Mouse (Mus musculus) 3T3-L1 (cell line): ENCODE data around the gene Slc30a5.
"Not testable (repeated sequence)": the region's sequence is repeated elsewhere in the genome, so short reads cannot be mapped to it uniquely, and the experiment has no call there.

Source experiments
- DNase-seq: peaks from one replicate; pipeline ENCODE4 v3.0.0-alpha.2; 2015; ENCODE audit warnings: low read depth, low spot score

Gene Slc30a5

DNA sequence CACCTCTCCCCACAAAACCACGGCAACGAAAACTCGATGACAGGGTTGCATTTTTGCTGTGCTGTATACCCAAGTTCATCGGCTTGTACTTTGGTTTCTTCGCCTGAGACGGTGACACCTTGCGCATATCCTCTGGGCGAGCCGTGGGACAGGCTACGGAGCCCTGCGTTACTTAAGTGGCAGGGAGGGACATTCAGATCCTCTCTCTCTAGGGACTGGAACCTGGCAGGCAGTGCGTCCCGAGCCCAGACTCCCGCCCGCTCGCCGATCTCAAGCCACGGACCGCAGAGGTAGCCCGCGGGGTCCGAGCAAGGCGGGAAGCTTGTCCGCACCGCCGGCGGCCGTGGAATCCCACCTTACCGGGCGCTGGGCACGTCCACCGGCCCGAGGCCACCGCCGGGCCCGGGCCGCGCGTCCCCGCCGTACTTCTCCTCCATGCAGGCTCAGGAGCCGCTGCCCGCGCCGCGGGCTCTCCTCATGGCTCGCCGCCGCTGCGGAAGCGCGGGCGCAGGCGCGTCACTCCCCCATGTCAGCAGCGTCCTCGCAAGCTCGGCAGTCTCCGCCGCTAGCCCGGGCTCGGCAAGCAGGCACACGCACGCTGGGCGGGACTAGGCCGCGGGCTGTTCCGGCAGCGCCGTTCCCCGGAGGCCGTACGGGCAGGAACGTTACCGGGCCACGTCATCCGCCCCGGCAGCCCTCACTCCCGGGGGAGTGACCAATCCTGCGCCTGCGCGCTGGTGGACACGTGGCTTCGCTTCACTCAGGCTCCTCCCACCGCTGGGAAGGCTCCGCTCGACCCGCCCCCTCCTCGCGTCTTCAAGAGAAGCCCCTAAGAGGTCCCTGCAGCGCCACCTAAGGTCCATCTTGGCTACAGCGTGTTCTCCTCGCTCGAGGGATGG is at the start of gene Slc30a5:
Slc30a5 (minus strand) TSS at position 687 of the 899 bp plus-strand sequence.
- DNase-seq = peak; percentile 99

DNA sequence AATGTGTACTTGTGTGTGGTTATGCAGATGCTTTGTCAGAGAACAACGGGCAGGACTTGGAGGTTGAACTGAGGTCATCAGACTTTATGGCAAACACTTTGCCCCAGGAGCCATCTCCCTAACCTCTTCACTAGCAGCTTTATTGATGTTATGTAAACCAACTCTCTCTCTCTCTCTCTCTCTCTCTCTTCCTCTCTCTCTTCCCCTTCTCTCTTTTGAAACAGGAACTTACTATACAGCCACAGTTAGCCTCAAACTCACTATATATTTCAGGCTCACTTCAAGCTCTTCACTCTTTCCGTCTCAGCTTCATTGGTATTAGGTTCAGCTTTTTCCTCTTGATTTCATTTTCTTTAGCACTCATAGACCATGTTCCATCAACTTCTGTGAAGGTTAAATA is 48.7 kb upstream of the Slc30a5 start:
- DNase-seq = no peak

DNA sequence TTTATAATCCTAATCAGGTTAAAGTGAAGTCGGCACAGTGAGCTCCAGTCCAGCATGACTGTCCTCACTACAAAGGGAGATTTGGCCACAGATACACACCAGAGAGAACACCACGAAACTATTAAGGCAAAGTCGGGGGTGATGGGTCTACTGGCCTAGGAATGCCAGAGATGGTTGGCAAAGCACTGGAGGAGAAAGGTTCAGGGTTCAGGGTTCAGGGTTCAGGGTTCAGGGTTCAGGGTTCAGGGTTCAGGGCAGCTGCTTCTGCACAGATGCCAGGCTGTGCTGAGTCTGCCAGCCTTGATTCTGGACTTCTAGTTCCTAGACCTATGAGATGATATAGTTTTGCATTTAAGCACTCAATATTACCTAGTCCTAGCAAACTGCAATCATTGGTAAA is 46.6 kb upstream of the Slc30a5 start:
- DNase-seq = no peak

DNA sequence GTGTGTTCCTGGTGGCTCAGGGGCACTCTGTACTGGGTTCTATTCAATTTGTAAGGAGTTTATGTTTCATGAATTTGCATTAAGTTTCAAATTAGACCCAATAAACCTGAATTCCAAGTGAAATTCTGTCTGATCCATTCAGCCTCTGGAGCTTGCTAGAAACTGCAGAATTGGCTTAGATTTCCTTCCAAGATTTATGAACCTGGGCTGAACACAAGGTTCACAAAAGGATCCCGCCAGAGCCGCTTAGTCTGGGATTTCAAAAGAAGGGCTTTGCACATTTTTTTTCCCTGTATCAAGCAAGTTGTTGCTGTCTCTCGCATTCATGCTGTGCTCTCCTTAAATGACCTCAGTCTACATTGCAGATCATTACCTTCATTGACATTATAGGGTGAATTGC is 46.1 kb upstream of the Slc30a5 start:
- no peak for DNase-seq

DNA sequence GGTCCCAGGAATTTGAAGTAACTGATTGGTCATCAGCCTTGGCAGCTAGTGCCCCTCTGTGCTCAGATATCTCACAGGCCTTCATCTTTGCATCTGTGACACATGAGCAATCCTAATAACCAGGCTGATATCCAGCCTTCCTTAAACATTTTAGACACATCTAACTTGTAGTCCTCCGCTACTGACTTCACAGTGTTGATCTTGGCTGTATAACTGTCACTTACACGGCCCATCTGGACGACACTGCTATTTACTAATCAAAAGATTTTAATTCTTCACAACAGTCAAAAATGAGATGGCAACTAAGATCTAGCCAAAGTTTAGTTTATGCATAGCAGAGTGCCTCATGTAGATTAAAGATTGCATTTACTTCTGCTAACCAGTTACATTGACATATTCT is 45.0 kb upstream of the Slc30a5 start:
- no peak for DNase-seq

DNA sequence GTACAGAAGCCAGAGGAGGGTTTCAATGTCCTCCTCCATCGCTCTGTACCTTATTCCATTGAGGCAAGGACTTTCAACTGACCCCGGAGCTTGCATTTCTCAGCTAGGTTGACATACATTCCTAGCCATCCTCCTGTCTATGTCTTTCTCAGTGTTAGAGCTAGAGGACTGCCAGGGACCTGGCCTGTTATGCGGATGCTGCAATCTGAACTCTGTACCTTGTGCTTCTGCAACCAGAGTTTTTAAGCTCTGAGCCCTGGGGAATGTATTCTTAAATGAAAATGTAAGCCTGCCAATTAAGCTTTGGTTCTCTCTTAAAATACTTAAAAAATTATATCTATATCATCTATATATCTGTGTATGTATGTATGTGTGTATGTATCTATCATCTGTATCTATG is 44.5 kb upstream of the Slc30a5 start:
- no peak for DNase-seq

DNA sequence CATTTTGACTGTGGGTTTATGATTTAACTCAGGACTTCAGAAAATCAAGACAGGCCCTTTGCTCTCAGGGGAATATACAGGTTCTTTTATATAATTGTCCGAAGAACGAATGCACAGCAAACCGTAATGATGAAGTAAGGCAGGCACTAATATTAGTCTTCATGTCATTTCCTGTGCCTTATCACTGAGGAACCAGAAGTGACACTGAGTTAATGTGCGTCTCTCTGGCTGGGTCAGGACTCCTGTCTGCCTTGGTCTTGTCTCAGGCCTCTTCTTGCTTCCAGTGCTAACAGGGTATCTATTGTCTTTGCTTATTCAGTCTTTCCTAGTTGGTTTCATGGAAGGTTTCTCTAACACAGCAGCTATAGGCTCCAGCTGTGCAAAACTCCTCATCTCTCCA is 41.9 kb upstream of the Slc30a5 start:
- DNase-seq = no peak

DNA sequence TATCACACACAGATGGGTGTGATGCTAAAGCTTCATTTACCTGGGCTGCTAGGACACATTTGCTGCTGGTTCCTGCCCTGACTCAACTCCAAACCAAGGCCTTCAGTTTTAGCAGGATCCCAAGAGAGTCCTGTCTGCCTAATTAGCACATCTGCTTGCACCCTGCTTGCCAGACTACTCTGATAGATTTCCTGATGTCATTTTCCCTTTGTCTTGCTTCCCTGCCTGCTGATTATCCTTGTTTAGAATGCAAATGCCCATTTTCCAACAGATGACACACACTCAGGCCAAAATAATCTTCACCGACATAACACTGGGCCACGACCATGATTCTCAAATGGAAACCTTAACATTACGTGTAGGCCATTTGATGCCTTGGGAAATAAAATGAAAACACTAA is 41.4 kb upstream of the Slc30a5 start:
- no peak for DNase-seq

DNA sequence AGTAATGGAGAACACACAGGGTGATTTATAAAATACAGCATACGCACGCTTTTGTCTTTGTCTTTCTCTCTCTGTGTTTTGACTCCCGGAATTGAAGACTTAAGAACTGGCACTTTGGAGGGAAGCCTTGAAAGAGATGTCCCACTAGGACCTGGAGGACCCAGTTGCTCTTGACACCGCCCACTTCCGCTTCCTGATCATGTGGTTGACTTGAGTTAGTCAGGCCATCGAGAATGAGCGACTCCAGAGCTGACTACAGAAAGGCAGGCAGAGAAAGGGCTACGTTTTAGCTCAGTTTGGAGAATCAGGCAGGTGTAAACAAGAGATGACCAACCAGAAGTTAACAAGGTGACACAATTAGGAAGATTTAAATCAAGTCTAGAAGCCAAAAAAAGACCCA is 40.3 kb upstream of the Slc30a5 start:
- no peak for DNase-seq

DNA sequence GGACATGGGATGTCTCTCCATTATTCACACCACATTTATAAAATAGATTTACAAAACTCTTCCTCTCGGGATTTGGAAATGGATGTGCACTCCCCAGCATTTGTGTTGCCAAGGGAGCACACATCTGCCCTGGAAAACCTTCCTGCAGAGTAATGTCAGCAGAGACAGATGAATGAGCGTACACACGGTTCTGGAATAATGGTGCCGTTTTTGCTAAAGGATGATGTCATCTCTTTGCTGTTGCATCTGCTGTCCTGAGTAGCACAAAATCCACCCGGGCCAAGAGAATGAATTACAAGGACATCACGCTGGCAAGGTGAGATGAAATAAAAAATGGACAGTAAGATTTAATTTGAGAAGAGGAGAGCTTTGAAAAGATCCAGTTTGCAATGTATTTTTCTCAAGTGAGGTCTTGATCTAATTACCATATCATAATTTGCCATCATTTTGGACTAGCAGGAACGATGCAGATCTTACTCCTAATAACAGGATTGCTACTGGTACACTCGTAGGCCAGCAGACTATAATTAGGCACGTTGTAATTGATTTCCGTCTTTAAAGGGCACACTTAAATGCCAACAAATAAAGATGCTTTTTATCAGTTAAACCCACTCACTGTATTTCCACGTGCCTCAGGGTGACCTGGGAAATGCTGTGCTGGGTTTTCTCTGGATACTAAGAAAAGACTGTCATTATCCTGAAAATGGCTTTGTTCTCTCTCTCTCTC is 38.4 kb upstream of the Slc30a5 start:
- no peak for DNase-seq

DNA sequence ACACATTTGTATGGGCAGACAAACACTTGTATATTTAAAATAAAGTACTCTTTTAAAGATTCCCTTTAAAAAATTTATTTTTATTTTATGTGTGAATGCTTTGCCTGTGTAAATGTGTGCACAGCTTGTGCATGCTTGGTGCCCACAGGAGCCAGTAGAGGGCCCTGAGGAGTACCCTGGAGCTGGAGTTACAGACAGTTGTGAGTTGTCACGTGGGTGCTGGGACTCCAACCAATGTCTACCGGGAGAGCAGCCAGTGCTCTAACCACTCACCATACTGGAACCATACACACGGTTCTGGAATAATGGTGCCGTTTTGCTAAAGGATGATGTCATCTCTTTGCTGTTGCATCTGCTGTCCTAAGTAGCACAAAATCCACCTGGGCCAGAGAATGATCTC is 36.6 kb upstream of the Slc30a5 start:
- DNase-seq = no peak

DNA sequence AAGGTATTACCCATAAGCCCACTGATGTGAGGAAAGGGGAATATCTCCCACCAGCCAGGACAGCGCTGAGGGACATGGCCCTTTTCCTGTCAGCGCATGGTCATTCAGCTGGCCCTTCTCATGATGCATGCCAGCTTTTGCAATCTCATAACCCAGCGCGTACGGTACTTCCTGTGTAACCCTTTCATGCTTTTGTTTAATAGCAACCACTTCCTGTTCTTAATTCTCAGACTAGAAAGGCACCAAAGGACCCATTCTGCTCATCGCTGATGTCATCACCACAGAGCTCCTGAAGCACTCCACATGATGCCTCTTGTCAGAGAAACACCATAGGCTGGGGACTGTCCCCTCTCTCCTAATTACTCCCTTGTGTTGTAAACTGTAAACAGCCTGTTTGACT is 33.1 kb upstream of the Slc30a5 start:
- DNase-seq = no peak

DNA sequence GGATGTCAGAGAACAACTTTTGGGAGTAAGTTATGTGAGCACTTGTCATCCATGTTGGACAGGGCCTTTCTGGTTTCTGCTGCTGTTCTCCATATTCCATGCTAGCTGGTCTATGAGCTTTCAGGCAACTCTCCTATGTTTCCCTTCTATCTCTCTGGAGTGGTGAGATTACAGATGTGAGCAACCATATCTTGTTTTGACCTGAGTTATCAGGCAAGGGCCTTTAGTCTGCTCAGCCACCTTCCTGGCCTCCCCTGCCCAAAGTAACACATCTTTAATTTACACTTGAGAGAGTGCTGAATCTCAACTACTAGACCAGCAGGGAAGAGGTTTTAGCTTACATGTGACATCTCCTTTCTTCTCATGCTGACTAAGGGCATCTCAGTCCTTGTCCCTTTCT is 32.5 kb upstream of the Slc30a5 start:
- no peak for DNase-seq

DNA sequence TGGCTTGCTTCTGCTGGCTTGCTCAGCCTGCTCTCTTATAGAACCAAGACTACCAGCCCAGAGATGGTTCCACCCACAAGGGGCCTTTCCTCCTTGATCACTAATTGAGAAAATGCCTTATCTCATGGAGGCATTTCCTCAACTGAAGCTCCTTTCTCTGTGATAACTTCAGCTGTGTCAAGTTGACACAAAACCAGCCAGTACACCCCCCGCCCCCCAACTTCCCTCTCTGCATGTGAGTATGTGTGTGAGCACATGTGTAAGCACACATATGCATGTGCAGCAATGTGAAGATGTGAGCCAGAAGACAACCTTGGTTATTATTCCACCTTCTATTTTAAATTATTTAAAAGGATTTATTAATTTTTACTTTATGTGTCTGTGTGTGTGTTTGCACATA is 30.7 kb upstream of the Slc30a5 start:
- not testable (repeated sequence) for DNase-seq

DNA sequence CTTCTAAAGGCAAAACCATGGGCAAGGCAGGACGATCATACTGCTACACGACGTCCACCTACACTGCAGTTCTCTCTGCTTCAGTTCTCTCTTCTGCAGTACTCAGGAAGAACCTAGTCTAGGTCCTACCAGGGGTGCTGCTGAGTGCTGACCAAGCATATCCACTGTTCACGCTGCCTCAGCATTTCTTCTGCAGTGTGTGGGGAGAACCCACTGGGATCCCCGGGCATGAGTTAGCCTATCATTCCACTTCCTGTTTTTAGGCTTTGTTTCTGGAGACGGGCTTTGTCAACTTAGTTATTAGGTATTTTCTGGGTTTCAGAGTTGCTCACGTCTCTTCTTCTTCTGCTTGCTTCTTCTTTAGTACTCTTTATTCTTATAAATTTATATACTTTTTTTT is 25.9 kb upstream of the Slc30a5 start:
- DNase-seq = no peak

DNA sequence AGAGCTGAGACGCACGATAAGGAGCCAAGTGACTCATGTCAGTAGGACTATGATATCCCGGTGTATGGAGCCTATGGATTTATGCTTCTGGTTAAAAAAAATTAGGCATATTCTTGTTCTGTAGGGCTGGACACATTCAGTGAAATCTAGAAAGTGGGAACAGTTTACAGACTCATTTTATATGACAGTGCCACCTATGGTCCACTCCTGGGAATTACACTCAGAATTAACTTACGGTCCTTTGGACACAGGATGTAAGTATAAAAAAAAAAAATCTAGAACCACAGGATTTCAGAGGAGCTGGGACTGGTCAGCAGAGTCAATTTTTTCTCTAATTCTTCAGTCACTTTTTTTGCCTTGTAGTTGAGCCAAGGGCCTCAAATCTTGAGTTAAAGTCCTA is 20.9 kb upstream of the Slc30a5 start:
- peak; percentile 88 for DNase-seq

DNA sequence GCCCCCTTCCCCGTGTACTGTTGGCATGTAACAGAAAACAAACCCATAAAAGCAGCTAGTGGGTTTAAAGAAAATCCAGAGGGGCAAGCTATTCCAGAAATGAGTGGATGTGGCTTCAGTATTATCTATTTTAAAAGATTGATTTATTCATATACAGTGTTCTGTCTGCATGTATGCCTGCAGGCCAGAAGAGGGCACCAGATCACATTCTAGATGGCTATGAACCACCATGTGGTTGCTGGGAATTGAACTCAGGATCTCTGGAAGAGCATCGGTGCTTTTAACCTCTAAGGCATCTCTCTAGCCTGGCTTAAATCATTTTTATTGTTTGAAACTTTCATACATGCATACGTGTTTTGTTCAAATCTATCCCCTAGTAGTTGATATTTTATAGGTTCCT is 19.9 kb upstream of the Slc30a5 start:
- DNase-seq = no peak

DNA sequence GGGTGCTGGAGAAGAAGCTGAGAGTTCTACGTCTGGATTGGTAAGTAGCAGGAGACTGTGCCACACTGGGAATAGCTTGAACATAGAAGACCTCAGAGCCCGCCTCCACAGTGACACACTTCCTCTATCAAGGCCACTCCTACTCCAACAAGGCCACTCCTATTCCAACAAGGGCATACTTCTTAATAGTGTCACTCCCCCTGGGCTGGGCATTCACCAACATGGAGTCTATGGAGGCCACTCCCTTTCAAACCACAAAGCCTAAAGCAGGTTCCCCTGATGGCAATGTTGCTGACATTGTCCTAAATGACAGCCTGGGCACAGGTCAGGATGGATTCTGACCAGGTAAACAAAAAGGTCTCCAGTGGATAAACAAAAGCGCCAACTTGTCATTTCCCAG is 15.9 kb upstream of the Slc30a5 start:
- no peak for DNase-seq

DNA sequence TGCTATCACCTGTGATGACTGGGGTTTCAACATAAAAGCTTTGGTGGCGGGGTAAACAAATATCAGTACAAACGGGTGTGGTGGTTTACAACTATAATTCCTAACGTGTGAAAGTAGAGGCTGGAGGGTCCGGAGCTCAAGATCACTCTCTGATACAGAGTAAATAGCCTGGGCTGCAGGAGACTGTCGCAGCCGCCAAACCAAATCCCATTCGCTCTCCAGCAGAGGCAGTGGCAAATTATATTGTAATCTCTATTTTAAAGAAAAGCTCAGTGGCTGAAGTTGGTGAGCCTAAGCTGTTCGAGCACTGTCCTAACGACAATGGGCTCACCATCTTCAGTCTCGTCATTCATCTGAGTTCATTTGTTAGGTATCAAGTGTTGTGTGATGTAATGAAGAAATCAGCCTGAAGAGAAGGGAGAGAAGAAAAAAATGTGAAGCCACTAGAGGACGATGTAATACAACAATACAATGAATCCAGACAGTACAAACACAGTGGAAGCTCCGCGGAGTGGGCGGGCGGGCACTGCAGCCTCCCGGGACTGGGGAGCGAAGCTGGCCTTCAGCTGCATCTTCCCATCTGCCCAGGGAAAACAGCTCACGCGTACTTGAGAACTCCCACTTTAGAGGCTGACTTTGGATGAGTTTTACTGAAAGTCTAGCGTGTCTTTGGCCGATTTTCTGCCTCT is 13.8 kb upstream of the Slc30a5 start:
- DNase-seq = no peak

DNA sequence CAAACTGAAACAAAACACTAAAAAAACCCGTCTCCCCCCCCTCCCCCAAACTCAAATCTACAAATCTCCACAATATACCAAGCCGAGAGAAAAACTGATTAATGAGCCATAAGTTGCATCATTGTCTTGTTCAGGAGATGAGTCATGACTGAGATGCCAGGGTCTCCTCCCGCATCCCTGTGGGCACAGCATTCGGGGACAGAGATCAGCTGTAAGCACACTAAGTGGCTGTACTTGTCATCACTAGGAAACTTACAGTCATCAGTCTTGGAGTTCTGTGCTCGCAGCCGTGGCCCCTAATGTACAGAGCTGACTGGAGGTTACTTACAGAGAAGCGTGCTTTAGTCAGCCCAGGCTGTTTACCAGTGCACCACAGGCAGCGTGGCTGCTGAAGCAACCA is 13.0 kb upstream of the Slc30a5 start:
- peak; percentile 43 for DNase-seq

DNA sequence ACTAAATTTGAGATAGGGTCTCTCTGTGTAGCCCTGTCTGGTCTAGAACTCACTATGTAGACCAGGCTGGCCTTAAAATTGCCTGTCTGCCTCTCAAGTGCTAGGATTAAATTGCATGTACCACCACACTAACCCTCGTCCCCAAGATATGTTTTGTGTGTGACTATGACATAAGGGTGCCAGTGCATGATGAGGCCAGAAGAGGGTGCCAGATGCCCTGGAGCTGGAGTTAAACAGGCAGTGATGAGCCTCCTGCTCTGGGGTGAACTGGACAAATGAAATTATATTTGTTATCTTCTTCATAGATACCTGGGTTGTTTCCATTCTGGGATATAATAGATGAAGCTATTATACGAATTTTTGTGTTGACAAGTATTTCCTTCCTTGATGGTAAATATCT is 10.7 kb upstream of the Slc30a5 start:
- DNase-seq = peak; percentile 39

DNA sequence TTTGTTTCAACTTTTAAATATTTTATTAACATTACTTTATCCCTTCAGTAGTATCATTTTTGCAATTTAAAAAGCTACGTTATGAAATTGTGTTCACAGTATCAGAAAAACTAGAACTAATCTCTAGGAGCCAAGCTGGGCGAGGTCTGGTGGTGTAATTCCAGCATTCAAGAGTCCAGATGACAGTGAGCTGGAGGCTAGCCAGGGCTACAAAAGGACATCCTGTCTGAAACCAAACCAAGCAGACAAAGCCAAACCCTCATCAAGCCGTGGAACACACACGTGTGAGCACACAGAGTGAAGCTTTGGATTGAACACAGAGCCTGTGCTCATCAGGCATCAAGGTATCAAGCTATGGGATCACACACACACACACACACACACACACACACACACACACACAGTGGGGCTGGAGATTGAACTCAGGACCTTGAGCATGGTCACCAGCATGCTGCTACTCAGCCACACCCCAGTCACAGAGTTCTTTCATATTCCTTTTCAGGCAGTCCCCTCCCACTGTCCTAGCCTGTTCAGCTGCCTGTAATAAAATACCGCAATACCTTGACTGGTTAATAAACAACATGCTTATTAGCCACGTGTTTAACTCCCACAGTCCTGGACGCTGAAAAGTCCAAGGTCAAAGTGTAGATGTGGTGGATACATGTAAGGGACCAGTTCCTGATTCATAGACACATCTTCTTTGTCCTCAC is 9.9 kb upstream of the Slc30a5 start:
- no peak for DNase-seq
